Mouse (Mus musculus): ENCODE data around the gene Jak2.

The Jak2 gene

DNA sequence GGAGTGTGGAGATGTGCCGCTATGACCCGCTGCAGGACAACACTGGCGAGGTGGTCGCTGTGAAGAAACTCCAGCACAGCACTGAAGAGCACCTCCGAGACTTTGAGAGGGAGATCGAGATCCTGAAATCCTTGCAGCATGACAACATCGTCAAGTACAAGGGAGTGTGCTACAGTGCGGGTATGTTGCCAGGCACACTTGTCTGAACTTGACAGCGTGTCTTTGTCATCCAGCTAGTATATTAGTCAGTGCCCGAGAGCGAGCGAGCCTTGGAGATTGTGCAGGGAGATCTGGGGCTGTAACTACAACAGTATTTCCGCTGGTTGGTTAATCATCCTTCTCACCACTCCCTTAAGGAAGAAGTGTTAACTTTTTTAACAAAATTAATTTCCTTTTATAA is 49.3 kb downstream of the Jak2 start:
- DNase-seq (ENCODE audit: low spot score) = no peak

DNA sequence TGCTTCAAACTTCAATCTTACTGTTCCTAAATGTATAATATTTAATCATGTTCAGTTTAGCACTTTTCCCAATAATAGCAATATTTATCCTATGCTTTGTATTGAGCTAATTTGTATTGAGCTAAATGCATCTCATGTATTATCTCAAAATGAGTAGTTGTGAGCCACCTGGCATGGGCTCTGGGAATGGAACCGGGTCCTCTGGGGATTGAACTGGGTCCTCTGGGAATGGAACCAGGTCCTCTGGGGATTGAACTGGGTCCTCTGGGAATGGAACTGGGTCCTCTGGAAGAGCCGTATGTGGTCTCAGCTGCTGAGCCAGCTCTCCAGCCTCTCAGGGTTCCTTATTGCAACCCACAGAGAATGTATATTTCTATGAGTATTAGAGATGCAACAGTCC is 50.5 kb downstream of the Jak2 start:
- DNase-seq (ENCODE audit: low spot score) = no peak

DNA sequence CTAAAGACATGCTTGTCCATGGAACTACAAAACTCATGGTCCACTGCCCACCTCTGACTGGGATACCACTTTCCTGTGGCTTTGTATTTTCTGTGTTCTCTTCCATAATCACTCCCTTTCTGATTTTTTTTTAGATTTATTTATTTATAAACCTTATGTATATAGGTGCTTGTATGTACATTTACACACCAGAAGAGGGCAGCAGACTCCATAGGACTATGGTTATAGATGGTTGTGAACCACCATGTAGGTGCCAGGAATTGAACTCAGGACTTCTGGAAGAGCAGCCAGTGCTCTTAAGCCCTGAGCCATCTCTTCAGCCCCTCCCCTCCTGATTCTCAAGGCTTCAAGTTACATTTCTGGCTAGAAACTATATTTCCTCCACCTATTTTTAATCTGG is 57.2 kb downstream of the Jak2 start:
- no peak for DNase-seq (ENCODE audit: low spot score)

DNA sequence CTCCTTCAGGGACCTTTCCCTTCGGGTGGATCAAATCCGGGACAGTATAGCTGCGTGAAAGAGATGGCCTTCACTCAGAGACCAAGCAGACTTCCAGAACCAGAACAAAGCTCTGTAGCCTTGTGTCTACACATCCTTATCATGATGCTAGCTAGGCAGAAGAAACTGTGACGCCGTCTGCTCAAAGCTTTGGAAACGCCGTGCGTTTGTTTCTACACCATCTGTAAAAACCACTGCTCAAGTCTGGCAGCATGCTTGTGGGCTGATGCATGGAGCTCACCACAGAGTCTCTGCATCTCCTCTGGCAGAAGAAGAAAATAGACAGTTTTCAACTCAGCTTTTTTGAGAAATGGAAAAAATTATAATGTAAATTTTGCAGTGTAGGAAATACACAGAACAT is 60.2 kb downstream of the Jak2 start:
- DNase-seq (ENCODE audit: low spot score) = peak; percentile 21

DNA sequence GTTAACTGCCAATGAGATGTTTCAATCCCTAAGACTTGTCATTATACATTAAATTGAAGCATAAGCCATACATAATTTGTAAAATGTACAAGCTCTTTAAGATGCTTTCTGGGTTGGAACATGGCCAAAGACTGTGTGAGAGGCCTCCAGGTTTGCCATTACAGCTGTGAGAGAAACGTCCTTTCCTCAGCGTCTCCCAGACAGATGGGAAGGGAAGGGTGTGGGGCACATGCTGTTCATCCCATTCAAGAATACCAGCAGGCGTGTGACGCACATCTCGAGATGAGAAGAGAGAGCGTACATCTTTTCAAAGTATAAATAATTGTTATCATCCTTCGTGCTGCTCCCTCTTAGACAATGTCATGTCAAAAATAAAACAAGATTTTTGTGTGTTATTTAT is 61.0 kb downstream of the Jak2 start:
- DNase-seq (ENCODE audit: low spot score) = no peak

DNA sequence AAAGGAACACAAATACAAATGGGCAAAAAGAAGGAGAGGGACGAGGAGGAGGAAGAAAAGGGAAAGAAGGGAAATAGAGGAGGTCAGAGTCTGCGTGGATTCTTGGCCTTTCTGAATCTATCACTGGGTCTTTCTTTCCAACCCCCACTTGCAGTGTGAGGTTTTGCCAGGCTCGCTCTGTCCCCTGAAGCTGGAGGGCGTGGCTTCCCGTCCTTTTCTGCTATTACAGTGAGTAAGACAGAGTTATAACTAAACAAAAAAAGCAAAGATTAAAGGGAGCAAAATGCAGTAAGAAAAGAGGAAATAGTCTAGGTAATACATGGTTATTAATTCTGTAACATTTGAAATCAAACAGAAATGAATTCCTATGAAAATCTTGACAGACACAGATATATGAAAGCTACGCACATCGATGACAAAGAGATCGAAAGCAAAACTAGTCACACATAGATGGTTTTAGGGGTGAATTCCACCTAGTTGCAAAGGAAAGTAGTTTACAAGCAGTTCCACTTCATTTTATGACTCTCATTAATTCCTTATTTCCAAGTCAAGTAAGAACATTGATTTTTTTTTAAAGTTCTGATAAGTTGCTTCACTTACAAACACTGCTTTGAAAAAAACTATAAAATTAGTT is 71.9 kb downstream of the Jak2 start:
- no peak for DNase-seq (ENCODE audit: low spot score)

DNA sequence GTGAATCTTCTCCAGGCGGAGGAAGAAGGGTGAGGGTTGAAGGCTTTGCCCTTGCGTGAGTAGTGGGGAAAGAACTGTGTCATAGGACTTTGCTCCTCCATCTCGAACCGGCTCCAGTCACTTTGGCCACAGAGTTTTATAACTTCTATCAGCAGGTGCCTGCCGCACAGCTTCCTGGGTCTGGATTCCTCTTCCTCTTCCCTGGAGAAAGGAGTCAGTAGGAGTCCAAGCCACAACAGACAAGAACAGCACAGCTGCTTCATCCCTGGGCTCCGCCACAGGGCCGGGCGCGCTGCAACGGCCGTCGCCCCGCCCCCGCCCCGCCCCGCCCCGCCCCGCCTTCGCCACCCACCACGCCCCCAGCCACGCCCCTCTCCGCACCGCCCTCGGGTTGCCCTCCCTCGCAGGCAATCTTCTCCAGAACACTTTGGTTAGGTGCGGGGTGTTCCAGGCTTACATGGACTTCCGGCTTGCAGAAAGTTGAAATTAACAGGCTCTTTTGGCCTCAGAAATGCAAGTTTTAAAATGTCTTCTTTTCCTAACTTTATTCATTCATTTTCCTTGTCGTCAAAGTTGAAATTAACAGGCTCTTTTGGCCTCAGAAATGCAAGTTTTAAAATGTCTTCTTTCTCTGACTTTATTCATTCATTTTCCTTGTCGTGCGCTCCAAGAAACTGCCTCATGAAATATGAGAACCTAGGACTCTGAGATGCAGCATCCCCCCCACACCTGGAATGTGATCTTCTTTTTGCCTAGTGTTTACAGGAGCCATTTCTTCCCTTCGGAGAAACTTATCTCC is 73.6 kb downstream of the Jak2 start, which contains the start of gene Insl6:
Gene Insl6 (minus strand): TSS at position 304 of the 799 bp plus-strand sequence.
- no peak for DNase-seq (ENCODE audit: low spot score)

DNA sequence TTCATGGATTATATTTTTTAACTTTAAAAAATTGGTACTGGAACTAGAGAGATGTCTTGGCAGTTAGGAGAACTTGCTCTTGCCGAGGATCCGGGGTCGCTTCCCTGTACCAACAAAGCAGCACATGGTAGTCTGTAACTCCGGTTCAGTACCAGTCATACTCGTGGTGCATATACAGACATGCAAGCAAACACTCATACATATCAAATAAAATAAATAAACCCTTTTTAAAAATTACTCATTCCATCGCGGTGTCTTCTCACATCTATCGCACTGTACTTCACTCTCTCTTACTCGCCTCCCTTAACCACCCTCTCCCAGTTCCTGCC is 74.2 kb downstream of the Jak2 start:
- no peak for DNase-seq (ENCODE audit: low spot score)

DNA sequence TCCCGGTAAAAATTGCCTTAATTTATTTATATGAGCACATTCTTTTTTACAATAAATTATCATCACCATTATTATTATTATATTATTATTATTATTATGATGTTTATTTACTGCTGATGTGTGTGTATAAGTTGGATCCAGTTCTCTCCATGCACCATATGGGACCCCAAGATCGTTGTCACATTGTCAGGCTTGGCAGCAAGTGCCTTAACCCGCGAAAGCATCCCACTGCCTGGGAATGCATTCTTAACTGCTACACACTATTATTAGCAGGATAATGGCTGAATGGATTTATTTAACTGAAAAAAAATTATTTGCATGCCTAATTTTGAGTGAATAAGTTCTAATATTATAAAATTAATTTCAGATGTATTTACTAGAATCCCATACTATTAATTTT is 74.8 kb downstream of the Jak2 start:
- no peak for DNase-seq (ENCODE audit: low spot score)

DNA sequence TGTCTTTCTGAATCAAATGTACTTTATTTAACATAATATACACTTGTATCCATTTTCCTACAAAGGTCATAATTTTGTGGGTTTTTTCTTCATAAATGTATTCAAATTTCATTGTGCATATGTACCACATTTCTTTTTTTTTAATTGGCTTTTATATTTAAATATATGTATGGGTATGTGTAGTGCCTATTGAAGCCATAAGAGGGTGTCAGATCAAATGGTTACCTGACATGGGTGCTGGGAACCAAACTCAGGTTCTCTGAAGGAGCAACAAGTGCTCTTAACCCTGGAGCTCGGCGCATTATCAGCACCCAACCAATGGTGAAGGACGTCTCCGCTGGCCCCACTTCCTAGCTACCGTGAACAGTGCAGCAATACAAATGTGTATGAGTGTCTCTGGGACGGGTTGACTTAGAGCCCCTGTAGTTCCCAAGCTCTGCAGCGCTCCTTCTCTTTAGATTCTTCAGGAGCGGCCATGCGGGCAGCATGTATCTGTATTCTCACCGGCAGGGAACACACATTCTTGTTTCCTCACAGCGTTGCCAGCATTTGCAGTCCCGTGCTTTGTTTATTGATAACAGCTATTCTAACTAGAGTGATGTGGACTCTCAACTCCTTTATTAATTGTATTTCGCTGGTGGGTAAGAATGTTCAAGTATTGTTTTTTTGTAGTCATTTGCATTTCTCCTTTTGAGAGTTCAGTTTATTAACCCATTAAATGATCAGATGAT is 75.4 kb downstream of the Jak2 start:
- DNase-seq (ENCODE audit: low spot score) = no peak

DNA sequence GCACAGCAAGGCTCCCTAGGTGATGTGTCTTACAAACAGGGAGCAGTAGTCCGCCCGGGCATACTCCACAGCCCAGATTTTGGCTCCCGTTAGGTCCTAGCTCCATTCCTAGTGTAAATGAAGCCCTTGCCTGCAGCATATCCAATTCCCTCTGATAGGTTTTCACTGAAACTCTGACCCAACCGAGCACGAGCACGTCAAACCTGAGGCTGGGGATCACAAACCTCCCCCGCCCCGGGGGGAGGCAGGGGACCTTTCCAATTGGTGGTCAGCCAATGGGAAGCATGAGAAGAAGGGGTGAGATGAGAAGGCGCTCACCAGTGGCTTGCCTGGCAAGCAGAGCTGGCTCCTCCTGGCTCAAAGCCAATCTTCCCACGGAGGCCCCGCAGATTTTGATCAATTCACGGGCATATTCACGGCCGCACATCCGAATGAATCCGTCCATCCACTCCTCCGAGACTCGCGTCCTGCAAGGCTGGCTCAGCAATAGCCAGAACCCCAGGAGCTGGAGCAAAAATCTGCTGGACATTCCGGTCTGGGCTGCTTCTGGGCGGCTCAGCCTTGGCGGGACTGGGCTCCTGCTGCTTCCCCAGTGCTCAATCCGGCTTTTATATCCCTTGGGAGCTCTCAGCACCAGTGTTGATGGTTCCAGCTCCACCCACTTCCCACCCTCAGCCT is 82.6 kb downstream of the Jak2 start, which contains the start of gene Rln1:
Gene Rln1 (minus strand): TSS at position 603 of the 678 bp plus-strand sequence.
- DNase-seq (ENCODE audit: low spot score) = no peak

DNA sequence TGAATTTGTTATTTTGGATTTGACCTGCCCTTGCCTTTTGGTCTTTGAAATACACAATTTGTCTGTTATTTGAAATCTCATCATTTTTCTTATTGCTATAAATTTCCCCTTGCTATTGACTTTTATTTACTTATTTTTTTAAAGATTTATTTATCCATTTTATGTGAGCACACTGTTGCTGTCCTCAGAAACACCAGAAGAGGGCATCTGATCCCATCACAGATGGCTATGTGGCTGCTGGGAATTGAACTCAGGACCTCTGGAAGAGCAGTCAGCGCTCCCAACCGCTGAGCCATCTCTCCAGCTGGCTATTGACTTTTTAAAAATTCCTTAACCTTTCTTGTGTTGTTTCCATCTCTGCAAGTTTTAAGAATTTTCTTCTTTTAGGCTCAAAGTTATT is 85.0 kb downstream of the Jak2 start:
- no peak for DNase-seq (ENCODE audit: low spot score)

DNA sequence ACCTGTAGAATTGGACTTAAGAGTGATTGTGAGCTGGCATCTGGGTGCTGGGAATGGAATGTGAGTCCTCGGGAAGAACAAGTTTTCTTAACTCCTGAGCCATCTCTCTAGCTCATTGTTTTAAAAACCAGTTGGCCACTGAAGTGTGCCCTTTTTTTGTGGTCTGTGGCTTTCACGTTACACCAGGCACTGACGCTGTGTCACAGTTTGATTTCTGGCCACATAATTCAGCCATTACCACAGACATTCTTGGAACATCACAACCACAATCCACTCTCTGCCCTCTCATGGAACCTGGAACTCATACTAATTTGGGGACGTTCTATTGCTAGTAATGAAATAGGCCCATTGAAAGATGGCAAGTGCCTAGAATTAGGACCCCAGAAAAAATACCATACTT is 89.4 kb downstream of the Jak2 start:
- DNase-seq (ENCODE audit: low spot score) = no peak

DNA sequence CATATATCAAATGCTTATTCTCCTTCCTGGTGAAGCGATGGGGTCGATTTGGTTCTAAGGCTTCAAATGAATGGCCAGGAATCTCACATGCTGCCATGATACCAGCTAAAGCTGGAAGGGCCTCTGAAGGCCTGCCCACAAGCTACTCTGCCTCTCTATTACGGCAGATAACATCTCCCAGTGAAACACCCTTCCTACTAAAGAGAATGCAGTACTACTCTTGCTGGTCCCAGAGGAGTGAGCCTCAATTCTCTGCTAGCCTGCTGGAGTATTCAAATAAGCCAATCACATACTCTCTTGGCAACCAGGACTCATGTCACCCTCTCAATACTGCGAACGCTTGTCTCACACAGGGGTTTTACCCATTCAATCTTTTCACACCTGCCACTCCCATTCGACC is 90.7 kb downstream of the Jak2 start:
- DNase-seq (ENCODE audit: low spot score) = no peak

DNA sequence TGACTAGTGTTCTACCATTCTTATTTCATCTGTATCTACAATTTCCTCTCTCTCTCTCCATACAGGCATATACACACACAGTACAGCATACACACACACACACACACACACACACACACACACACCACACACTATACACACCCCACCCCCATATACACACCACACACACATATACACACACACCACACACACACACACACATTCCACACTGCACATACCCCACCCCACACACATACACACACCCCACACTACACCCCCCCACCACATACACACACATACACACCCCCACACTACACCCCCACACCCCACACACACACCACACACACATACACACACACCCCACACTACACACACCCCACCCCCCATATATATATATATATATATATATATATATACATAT is 93.2 kb downstream of the Jak2 start:
- DNase-seq (ENCODE audit: low spot score) = no peak

DNA sequence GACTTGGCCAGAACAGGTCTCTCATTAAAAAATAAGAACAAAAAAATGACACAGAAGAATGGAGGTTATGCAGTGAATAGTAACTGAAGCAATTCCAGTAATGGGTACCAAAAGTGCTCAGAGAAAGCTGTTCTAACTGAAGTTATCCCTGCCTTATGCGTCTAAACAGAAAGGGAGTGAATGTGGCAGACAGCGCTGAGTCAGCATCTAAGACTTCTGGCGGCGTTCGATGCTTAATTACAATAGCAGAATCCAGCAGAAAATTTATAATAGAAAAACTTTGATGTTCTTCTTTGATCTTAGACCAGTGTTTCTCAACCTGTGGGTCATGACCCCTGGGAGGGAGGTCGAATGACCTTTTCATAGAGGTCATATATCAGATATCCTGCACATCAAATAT is 94.0 kb downstream of the Jak2 start:
- DNase-seq (ENCODE audit: low spot score) = no peak

DNA sequence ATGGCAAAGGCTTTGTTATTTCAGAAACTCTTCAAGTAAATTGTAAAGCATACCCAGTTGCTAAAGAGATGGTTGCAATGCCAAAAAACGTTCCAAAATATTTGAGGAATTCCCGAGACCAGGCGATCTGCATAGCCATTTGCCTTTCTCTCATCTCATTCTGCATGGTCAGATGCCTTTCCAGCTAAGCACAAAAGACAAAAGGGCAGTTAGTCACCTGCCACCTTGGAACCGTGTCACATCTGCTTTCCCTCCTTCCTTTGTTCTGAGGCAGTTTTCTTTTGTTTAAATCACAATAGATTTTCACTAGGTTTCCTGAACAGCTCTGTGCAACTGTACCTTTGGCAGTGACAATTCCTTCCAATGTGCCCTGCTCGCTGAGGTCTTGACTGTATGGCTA is 99.4 kb downstream of the Jak2 start:
- no peak for DNase-seq (ENCODE audit: low spot score)

DNA sequence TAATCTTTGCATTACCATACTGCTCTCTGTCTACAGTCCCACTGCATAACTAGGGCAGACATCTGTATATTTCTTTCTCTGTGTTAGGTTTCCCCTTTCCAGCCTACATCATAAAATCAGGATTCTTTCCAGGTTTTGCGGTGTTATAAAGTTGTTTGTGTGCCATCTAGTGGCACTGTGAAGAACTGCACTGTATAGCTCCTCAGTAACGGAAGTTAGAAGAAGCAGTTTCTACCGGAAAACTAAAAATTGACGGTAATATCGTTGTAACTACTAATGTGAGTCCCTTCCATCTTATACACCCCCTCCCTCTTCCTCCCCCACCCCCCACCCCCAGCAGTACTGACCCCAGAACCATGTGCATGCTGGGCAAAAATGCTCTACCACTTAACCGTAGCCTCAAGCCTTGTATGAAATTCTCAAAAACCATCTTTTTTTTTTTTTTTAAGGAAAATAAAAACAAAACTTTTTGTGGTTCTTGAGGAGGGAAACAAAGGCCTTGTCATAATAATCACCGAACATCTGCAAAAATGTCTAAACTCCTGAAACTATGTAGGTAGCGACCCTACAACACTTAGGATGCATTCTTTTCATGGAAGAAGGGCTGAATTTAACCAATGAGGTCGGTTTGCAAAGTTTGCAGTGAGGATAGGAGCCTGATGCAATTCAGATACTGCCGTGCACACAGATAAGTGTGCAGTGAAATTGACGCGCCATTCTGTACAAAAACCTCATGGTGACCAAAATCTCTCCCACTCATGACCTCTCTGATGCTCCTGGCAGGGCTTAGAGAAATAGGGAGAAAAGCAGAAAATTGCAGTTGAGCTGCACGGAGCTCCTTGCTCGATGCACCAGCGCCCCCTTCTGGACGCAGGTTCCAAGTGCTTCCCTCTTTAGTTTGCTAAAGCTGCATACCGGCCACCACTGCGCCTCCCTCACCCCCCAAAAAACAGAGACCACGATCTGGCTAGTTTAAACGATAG is 103.6 kb downstream of the Jak2 start:
- DNase-seq (ENCODE audit: low spot score) = peak; percentile 89

DNA sequence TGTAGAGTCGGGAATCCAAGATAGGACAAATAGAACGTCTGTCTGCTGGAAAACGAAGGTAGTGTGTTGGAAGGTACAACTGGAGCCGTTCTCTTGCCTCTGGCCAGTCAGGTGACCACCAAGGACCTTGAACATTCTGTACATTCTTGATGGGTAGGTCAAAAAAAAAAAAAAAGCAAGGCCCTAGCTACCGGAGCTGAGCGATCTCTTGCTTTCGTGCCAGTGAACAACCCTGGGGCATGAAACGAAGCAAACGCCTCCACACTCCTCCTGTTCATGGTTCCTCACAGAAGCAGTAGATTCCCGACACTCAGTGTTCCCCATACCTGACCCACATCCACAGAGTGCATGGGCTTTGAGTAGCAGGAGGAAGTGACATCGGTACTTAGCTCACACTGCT is 104.7 kb downstream of the Jak2 start:
- no peak for DNase-seq (ENCODE audit: low spot score)

DNA sequence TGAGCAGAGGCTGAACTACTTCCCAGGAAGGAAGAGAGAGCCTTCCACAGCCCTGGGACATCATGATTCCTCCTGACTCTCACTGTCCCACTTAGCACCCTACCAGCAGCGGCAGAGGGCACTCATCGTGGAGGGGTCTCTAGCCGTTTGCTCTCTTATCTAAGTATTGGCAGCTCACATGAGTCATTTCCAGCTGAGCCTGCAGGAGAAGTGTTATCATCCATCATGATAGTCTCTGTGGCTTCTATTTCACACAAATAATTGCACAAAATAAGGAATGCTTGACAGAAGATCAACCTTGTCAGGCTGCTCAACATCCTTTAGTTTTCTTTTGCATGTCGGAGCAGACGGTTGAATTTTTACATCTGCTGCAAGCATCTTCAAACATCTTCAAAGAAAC is 108.6 kb downstream of the Jak2 start:
- no peak for DNase-seq (ENCODE audit: low spot score)

DNA sequence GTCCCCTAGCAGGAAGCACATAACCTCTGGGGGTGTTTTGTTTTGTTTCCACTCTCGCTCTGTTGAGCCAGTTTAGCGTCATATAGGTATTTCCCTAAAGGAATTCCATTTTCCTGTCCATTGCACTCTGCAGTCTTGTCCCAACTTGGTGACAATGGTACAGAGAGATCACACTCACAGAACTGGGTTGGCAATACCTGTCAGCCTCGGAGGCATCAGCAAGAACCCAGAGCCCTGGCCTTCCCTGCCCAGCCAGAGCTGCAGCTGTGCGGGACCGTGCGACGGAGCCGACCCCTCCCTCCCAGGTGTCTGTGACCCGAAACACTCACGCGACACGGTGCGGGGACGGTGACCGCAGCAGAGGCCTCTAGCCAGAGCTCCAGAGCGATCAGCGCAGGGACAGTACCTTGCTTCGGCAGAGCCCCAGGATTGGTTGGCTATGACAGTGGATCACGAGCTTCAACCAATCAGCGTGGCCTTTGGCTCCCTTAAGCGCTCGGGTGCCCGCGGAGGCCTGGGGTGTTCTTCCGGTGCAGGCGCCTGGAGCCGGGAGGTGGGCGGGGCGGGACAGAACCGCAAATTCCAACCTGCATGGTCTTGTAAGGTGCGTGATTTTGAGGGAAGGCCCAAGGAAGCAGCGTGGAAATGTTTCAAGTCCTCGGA is 110.0 kb downstream of the Jak2 start:
- peak; percentile 92 for DNase-seq (ENCODE audit: low spot score)
